Mouse (Mus musculus): Measurements from ENCODE around the gene Rb1. TPM values are rescaled to one million over a fixed set of nuclear protein-coding genes. Genes with fewer than 3 reads are reported as not detected.

Gene Rb1
- polyA plus RNA-seq, 1 experiment: 2.7 TPM

- Histone ChIP-seq H3ac (ENCODE audit: control insufficient read depth, insufficient read length, low read depth) (no peak overlapping the region), H3K4me3 (ENCODE audit: insufficient read depth, poor library complexity, severe bottlenecking) (no peak overlapping the region), H3K79me2 (ENCODE audit: control insufficient read depth, insufficient read depth) (no peaks in the 10 kb centered on the region), H3K79me3 (ENCODE audit: low read depth) (no peaks in the 10 kb centered on the region), H3K36me3 (ENCODE audit: control insufficient read depth, insufficient read depth) (no peaks in the 10 kb centered on the region), H3K27me3 (ENCODE audit: control insufficient read depth, insufficient read depth, insufficient read length) (no peaks in the 10 kb centered on the region)
- TF ChIP-seq MYOG (IDR thresholded peaks at IDR 0.05; ENCODE audit: control insufficient read depth, extremely low read depth, insufficient read length) (no peak), MYOD1 (IDR thresholded peaks at IDR 0.05; ENCODE audit: control insufficient read depth, insufficient read length, low read depth) (no peak), USF1 (IDR thresholded peaks at IDR 0.05; ENCODE audit: low read depth) (no peak), FOSL1 (IDR thresholded peaks at IDR 0.05; ENCODE audit: insufficient read depth, low read length, poor library complexity, severe bottlenecking) (no peak), MAX (IDR thresholded peaks at IDR 0.05) (no peak), CTCF (IDR thresholded peaks at IDR 0.05; ENCODE audit: control insufficient read depth, insufficient read depth, insufficient read length) (no peak), CEBPB (IDR thresholded peaks at IDR 0.05; ENCODE audit: low read depth) (no peak)
Measured at GRCm38 (mm10) chr14:73258181-73258580, 67.4 kb downstream of the Rb1 start.

- no peak for TF ChIP-seq CEBPB (IDR thresholded peaks at IDR 0.05; ENCODE audit: low read depth)
- TF ChIP-seq FOSL1 (IDR thresholded peaks at IDR 0.05; ENCODE audit: insufficient read depth, low read length, poor library complexity, severe bottlenecking): no peak
- TF ChIP-seq MAX (IDR thresholded peaks at IDR 0.05): no peak
- H3K79me3 ChIP-seq (ENCODE audit: low read depth): no peaks in the 10 kb centered on the region
- no peaks in the 10 kb centered on the region for H3K36me3 ChIP-seq (ENCODE audit: control insufficient read depth, insufficient read depth)
- H3K79me2 ChIP-seq (ENCODE audit: control insufficient read depth, insufficient read depth): no peaks in the 10 kb centered on the region
- H3ac ChIP-seq (ENCODE audit: control insufficient read depth, insufficient read length, low read depth): no peak overlapping the region
- no peak overlapping the region for H3K4me3 ChIP-seq (ENCODE audit: insufficient read depth, poor library complexity, severe bottlenecking)
- no peaks in the 10 kb centered on the region for H3K27me3 ChIP-seq (ENCODE audit: control insufficient read depth, insufficient read depth, insufficient read length)
Measured at GRCm38 (mm10) chr14:73257348-73257747, 68.3 kb downstream of the Rb1 start.

GRCm38 (mm10) chr14:73255426-73255970 is 70.1 kb downstream of the Rb1 start:
- Histone ChIP-seq H3K79me2 (ENCODE audit: control insufficient read depth, insufficient read depth) (no peaks in the 10 kb centered on the region), H3K79me3 (ENCODE audit: low read depth) (no peaks in the 10 kb centered on the region), H3ac (ENCODE audit: control insufficient read depth, insufficient read length, low read depth) (no peak overlapping the region), H3K36me3 (ENCODE audit: control insufficient read depth, insufficient read depth) (no peaks in the 10 kb centered on the region), H3K4me3 (ENCODE audit: insufficient read depth, poor library complexity, severe bottlenecking) (no peak overlapping the region), H3K27me3 (ENCODE audit: control insufficient read depth, insufficient read depth, insufficient read length) (no peaks in the 10 kb centered on the region)
- no peak for TF ChIP-seq MYOG (IDR thresholded peaks at IDR 0.05; ENCODE audit: control insufficient read depth, extremely low read depth, insufficient read length)
- TF ChIP-seq CEBPB (IDR thresholded peaks at IDR 0.05; ENCODE audit: low read depth): no peak
- no peak for TF ChIP-seq CTCF (IDR thresholded peaks at IDR 0.05; ENCODE audit: control insufficient read depth, insufficient read depth, insufficient read length)
- no peak for TF ChIP-seq USF1 (IDR thresholded peaks at IDR 0.05; ENCODE audit: low read depth)
- TF ChIP-seq MAX (IDR thresholded peaks at IDR 0.05): no peak
- no peak for TF ChIP-seq FOSL1 (IDR thresholded peaks at IDR 0.05; ENCODE audit: insufficient read depth, low read length, poor library complexity, severe bottlenecking)

GRCm38 (mm10) chr14:73254412-73254811 is 71.2 kb downstream of the Rb1 start:
- no peak for TF ChIP-seq CEBPB (IDR thresholded peaks at IDR 0.05; ENCODE audit: low read depth)
- TF ChIP-seq FOSL1 (IDR thresholded peaks at IDR 0.05; ENCODE audit: insufficient read depth, low read length, poor library complexity, severe bottlenecking): no peak
- no peak for TF ChIP-seq CTCF (IDR thresholded peaks at IDR 0.05; ENCODE audit: control insufficient read depth, insufficient read depth, insufficient read length)
- no peak for TF ChIP-seq MYOG (IDR thresholded peaks at IDR 0.05; ENCODE audit: control insufficient read depth, extremely low read depth, insufficient read length)
- no peak for TF ChIP-seq MYOD1 (IDR thresholded peaks at IDR 0.05; ENCODE audit: control insufficient read depth, insufficient read length, low read depth)
- TF ChIP-seq MAX (IDR thresholded peaks at IDR 0.05): no peak
- no peak for TF ChIP-seq USF1 (IDR thresholded peaks at IDR 0.05; ENCODE audit: low read depth)
- Histone ChIP-seq H3K4me3 (ENCODE audit: insufficient read depth, poor library complexity, severe bottlenecking) (no peak overlapping the region), H3K79me3 (ENCODE audit: low read depth) (no peaks in the 10 kb centered on the region), H3K27me3 (ENCODE audit: control insufficient read depth, insufficient read depth, insufficient read length) (no peaks in the 10 kb centered on the region), H3K36me3 (ENCODE audit: control insufficient read depth, insufficient read depth) (no peaks in the 10 kb centered on the region), H3K79me2 (ENCODE audit: control insufficient read depth, insufficient read depth) (no peaks in the 10 kb centered on the region), H3ac (ENCODE audit: control insufficient read depth, insufficient read length, low read depth) (no peak overlapping the region)

- no peaks in the 10 kb centered on the region for H3K79me3 ChIP-seq (ENCODE audit: low read depth)
- H3K79me2 ChIP-seq (ENCODE audit: control insufficient read depth, insufficient read depth): no peaks in the 10 kb centered on the region
- H3K4me3 ChIP-seq (ENCODE audit: insufficient read depth, poor library complexity, severe bottlenecking): no peak overlapping the region
- H3K27me3 ChIP-seq (ENCODE audit: control insufficient read depth, insufficient read depth, insufficient read length): no peaks in the 10 kb centered on the region
- TF ChIP-seq MAX (IDR thresholded peaks at IDR 0.05) (no peak), CEBPB (IDR thresholded peaks at IDR 0.05; ENCODE audit: low read depth) (no peak), CTCF (IDR thresholded peaks at IDR 0.05; ENCODE audit: control insufficient read depth, insufficient read depth, insufficient read length) (no peak)
- H3K36me3 ChIP-seq (ENCODE audit: control insufficient read depth, insufficient read depth): no peaks in the 10 kb centered on the region
- no peak overlapping the region for H3ac ChIP-seq (ENCODE audit: control insufficient read depth, insufficient read length, low read depth)
Measured at GRCm38 (mm10) chr14:73253453-73254251, 72.0 kb downstream of the Rb1 start.

- H3K4me3 ChIP-seq (ENCODE audit: insufficient read depth, poor library complexity, severe bottlenecking): no peak overlapping the region
- TF ChIP-seq MAX (IDR thresholded peaks at IDR 0.05): no peak
- TF ChIP-seq CTCF (IDR thresholded peaks at IDR 0.05; ENCODE audit: control insufficient read depth, insufficient read depth, insufficient read length): no peak
- TF ChIP-seq MYOG (IDR thresholded peaks at IDR 0.05; ENCODE audit: control insufficient read depth, extremely low read depth, insufficient read length): no peak
- TF ChIP-seq FOSL1 (IDR thresholded peaks at IDR 0.05; ENCODE audit: insufficient read depth, low read length, poor library complexity, severe bottlenecking): no peak
- no peak for TF ChIP-seq CEBPB (IDR thresholded peaks at IDR 0.05; ENCODE audit: low read depth)
- no peak for TF ChIP-seq MYOD1 (IDR thresholded peaks at IDR 0.05; ENCODE audit: control insufficient read depth, insufficient read length, low read depth)
- no peak for TF ChIP-seq USF1 (IDR thresholded peaks at IDR 0.05; ENCODE audit: low read depth)
- H3K79me3 ChIP-seq (ENCODE audit: low read depth): no peaks in the 10 kb centered on the region
- no peaks in the 10 kb centered on the region for H3K27me3 ChIP-seq (ENCODE audit: control insufficient read depth, insufficient read depth, insufficient read length)
- H3K79me2 ChIP-seq (ENCODE audit: control insufficient read depth, insufficient read depth): no peaks in the 10 kb centered on the region
- H3ac ChIP-seq (ENCODE audit: control insufficient read depth, insufficient read length, low read depth): no peak overlapping the region
- no peaks in the 10 kb centered on the region for H3K36me3 ChIP-seq (ENCODE audit: control insufficient read depth, insufficient read depth)
Measured at GRCm38 (mm10) chr14:73252276-73252675, 73.3 kb downstream of the Rb1 start.

Measured in C2C12 (cell line).